In the genomic region with DNA sequence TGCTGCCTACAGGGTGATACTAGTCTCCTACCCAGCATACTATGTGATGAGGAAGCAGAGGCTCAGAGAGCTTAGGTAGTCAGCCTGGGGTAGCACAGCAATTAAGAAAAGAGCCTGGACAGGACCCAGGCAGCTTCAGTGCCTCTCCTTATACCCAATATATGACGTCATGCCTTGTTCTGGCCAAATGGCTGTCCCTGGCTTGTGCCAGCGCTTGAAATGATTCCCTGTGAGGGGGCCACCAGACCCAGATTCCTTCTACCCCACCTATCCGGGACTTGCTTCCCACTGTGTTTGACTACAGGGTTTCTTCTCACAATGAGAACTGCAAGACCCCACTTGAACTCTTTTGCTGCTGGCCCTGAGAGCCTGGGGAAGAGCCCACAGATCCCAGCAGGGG, we compare ENCODE assay signal across 9 mouse cellular contexts. TPM values are rescaled to one million over a fixed set of nuclear protein-coding genes. Genes with fewer than 3 reads are reported as not detected.
A peak's percentile ranks its signal among the peaks of the same experiment; 100 is the strongest.
DNase-seq lines count a peak whose midpoint lies in the region; ATAC-seq and TF ChIP-seq lines count a peak whose summit lies in the region.
"Had no signal": no experiment of that assay in that cellular context is flagged by ENCODE, and none has a peak within 500 bp of the region (broad histone marks: within the 10 kb centered on the region; RNA-seq: fewer than 3 reads in every experiment).

No protein-coding gene starts in this region.

- no peaks in the 10 kb centered on the region for H3K27me3 ChIP-seq in intestine, postnatal 0 days (replicated peaks; ENCODE audit: control insufficient read depth, insufficient read depth, low read length)
- no peaks in the 10 kb centered on the region for H3K27me3 ChIP-seq in stomach, postnatal 0 days (ENCODE audit: control insufficient read depth, insufficient read depth, low read length)

- TF ChIP-seq EP300 in stomach, postnatal 0 days (optimal IDR thresholded peaks at IDR 0.05) = no peak

- 47% methylated on average over 3 of the region's 3 CpGs for WGBS in lung, adult 2 months
- 47% methylated on average over 3 of the region's 3 CpGs for whole genome bisulfite sequencing in intestine, postnatal 0 days
- 19% methylated on average over 3 of the region's 3 CpGs for WGBS in stomach, postnatal 0 days

- no peak for TF ChIP-seq POLR2A in lung, adult 2 months (IDR thresholded peaks at IDR 0.05; ENCODE audit: borderline replicate concordance, extremely low read depth, low read depth, low read length)

- ATAC-seq in intestine, postnatal 0 days = peak; percentile 21; the same call in 1 of the 2 replicates
- ATAC-seq in stomach, postnatal 0 days (ENCODE audit: low FRiP score, low TSS enrichment) = peak; percentile 16

- DNase-seq in cerebellum, postnatal 14 days = peak; percentile 24 to 31
- DNase-seq in cerebellum, adult 9-11 months = no peak
- DNase-seq in lung, postnatal 10 days = peak; percentile 44
- DNase-seq in lung, adult 2 months = no peak
- DNase-seq in stomach, postnatal 0 days (ENCODE audit: low spot score) = no peak
- DNase-seq in cerebellum, postnatal 4 days (ENCODE audit: low spot score in 2 of 2) = no peak
- no peak for DNase-seq in adrenal gland, postnatal 36 days

- H3K4me3 ChIP-seq in lung, adult 2 months (replicated peaks; ENCODE audit: extremely low read depth, low read depth, low read length) = no peak overlapping the region
- H3K4me3 ChIP-seq in intestine, postnatal 0 days (ENCODE audit: low read depth, low read length) = no peak overlapping the region
- no peak overlapping the region for H3K4me3 ChIP-seq in stomach, postnatal 0 days (ENCODE audit: low read depth, low read length)

- H3K4me2 ChIP-seq in intestine, postnatal 0 days (replicated peaks; ENCODE audit: low read depth) = no peak overlapping the region
- no peak overlapping the region for H3K4me2 ChIP-seq in stomach, postnatal 0 days (replicated peaks; ENCODE audit: low read depth)

- H3K9me3 ChIP-seq in intestine, postnatal 0 days (ENCODE audit: control insufficient read depth) = no peaks in the 10 kb centered on the region
- H3K9me3 ChIP-seq in stomach, postnatal 0 days (ENCODE audit: control insufficient read depth, low read length) = no peaks in the 10 kb centered on the region

- H3K27ac ChIP-seq in intestine, postnatal 0 days (ENCODE audit: low read depth, low read length) = no peak overlapping the region
- peak overlapping the region; percentile 69 for H3K27ac ChIP-seq in stomach, postnatal 0 days (replicated peaks)

- no peak for TF ChIP-seq CTCF in lung, adult 2 months (IDR thresholded peaks at IDR 0.05; ENCODE audit: insufficient read depth, low read length)
- TF ChIP-seq CTCF in intestine, postnatal 0 days (IDR thresholded peaks at IDR 0.05; ENCODE audit: low read depth) = no peak
- no peak for TF ChIP-seq CTCF in stomach, postnatal 0 days (IDR thresholded peaks at IDR 0.05; ENCODE audit: low read depth)

- H3K36me3 ChIP-seq in intestine, postnatal 0 days (ENCODE audit: control insufficient read depth, insufficient read depth) = no peaks in the 10 kb centered on the region
- no peaks in the 10 kb centered on the region for H3K36me3 ChIP-seq in stomach, postnatal 0 days (ENCODE audit: control insufficient read depth, insufficient read depth, low read length)

- no peak overlapping the region for H3K9ac ChIP-seq in intestine, postnatal 0 days (ENCODE audit: low read depth, low read length)
- H3K9ac ChIP-seq in stomach, postnatal 0 days (ENCODE audit: low read length) = no peak overlapping the region

- no peaks in the 10 kb centered on the region; the same call in 1 of the 2 replicates for H3K4me1 ChIP-seq in lung, adult 2 months (ENCODE audit: control insufficient read depth, insufficient read depth, low read length)
- H3K4me1 ChIP-seq in intestine, postnatal 0 days (replicated peaks; ENCODE audit: control insufficient read depth, insufficient read depth, low read length) = peaks cover 4% of the 10 kb centered on the region; the same call in 1 of the 2 replicates
- 0 out of 2 replicates have a peak, but pooled peaks cover 3% of the 10 kb centered on the region for H3K4me1 ChIP-seq in stomach, postnatal 0 days (replicated peaks; ENCODE audit: control insufficient read depth, insufficient read depth)

RNA-seq across cellular contexts. Expression of gene Tgfbi, which starts 27.8 kb away (rescaled TPM):
- polyA plus RNA-seq in lung, adult 2 months (2012; rRNA removed) = 50.8 and 53.9 TPM in 2 replicates
- polyA plus RNA-seq in intestine, postnatal 0 days (2015; fragmentation: Nextera tagmentation; extraction: Ambion mirVana) = 101 and 105 TPM in 2 replicates
- 140 and 149 TPM in 2 replicates for polyA plus RNA-seq in stomach, postnatal 0 days (2015; fragmentation: Nextera tagmentation; extraction: Ambion mirVana)
- total RNA-seq in adrenal gland, postnatal 36 days (2021) = 10 to 100 TPM; 33.1 to 50.2 TPM

RNA-seq across cellular contexts. Expression of gene Lect2, which starts 33.2 kb away (rescaled TPM):
- not detected in 2 replicates for polyA plus RNA-seq in lung, adult 2 months (2012; rRNA removed)
- polyA plus RNA-seq in intestine, postnatal 0 days (2015; fragmentation: Nextera tagmentation; extraction: Ambion mirVana) = 48.8 and 59.0 TPM in 2 replicates
- 0.19 and 0.27 TPM in 2 replicates for polyA plus RNA-seq in stomach, postnatal 0 days (2015; fragmentation: Nextera tagmentation; extraction: Ambion mirVana)
- not detected for total RNA-seq in adrenal gland, postnatal 36 days (2021)
- polyA plus RNA-seq: cerebellum, adult 2 months had no signal

RNA-seq across cellular contexts. Expression of gene Fbxl21, which starts 59.2 kb away (rescaled TPM):
- 1.2 and 1.3 TPM in 2 replicates for polyA plus RNA-seq in lung, adult 2 months (2012; rRNA removed)
- 3.7 and 4.0 TPM in 2 replicates for polyA plus RNA-seq in intestine, postnatal 0 days (2015; fragmentation: Nextera tagmentation; extraction: Ambion mirVana)
- 1.2 TPM in 2 replicates for polyA plus RNA-seq in stomach, postnatal 0 days (2015; fragmentation: Nextera tagmentation; extraction: Ambion mirVana)
- total RNA-seq in adrenal gland, postnatal 36 days (2021) = 1 to 10 TPM; 2.0 to 5.5 TPM

Comparison
In these comparisons a context has a peak if more than half of its experiments do, and no peak if none do; other contexts are left out.
1. DNase-seq: peak in cerebellum, postnatal 14 days (2 of 2) and lung, postnatal 10 days (single experiment); none in cerebellum, adult 9-11 months (single experiment), lung, adult 2 months (single experiment), stomach, postnatal 0 days (single experiment), cerebellum, postnatal 4 days (0 of 2) and adrenal gland, postnatal 36 days (0 of 2).
2. RNA of gene Lect2, which starts 33.2 kb away (polyA plus RNA-seq): 48.8 to 59.0 TPM in intestine, postnatal 0 days; 0.19 to 0.27 TPM in stomach, postnatal 0 days and not detected in lung, adult 2 months; every median in the first group is over 10 times any median in the second.